11 mouse cellular contexts compared by ENCODE assay signal in genomic region chr13:84056998-84057397, GRCm38 (mm10).
DNase-seq lines count a peak whose midpoint lies in the region; ATAC-seq and TF ChIP-seq lines count a peak whose summit lies in the region.
"Had no signal": no experiment of that assay in that cellular context is flagged by ENCODE, and none has a peak within 500 bp of the region (broad histone marks: within the 10 kb centered on the region; RNA-seq: fewer than 3 reads in every experiment).

No protein-coding gene starts in this region.

- H3K36me3 ChIP-seq in forebrain, embryonic 11.5 days (ENCODE audit: control insufficient read depth, insufficient read depth, low read length) = no peaks in the 10 kb centered on the region
- H3K36me3 ChIP-seq in hindbrain, embryonic 15.5 days = no peaks in the 10 kb centered on the region
- H3K36me3 ChIP-seq in neural tube, embryonic 13.5 days = no peaks in the 10 kb centered on the region
- H3K36me3 ChIP-seq in thymus, adult 2 months (ENCODE audit: control insufficient read depth, insufficient read depth, low read length) = no peaks in the 10 kb centered on the region

- H3K27ac ChIP-seq in left cerebral cortex, adult 2 months = peak overlapping the region; percentile 16
- peak overlapping the region; percentile 79 for H3K27ac ChIP-seq in forebrain, embryonic 11.5 days (ENCODE audit: low read depth, low read length)
- H3K27ac ChIP-seq in hindbrain, embryonic 15.5 days (replicated peaks) = peak overlapping the region; percentile 78
- peak overlapping the region; percentile 94 for H3K27ac ChIP-seq in neural tube, embryonic 13.5 days (replicated peaks)
- H3K27ac ChIP-seq in thymus, adult 2 months (ENCODE audit: control insufficient read depth, insufficient read depth, low read length) = no peak overlapping the region

- TF ChIP-seq POLR2A in thymus, adult 2 months (IDR thresholded peaks at IDR 0.05; ENCODE audit: control insufficient read depth, extremely low read depth, insufficient read depth, low read length, poor library complexity) = no peak

- 0 out of 2 replicates have a peak, but pooled peaks have one; percentile 3 for ATAC-seq in forebrain, embryonic 11.5 days (replicated peaks; ENCODE audit: low FRiP score)
- peak; percentile 52; the same call in 1 of the 2 replicates for ATAC-seq in hindbrain, embryonic 15.5 days (ENCODE audit: low FRiP score, low read depth)
- peak; percentile 80 for ATAC-seq in neural tube, embryonic 13.5 days (ENCODE audit: low read depth)

- no peaks in the 10 kb centered on the region for H3K9me3 ChIP-seq in forebrain, embryonic 11.5 days (ENCODE audit: control insufficient read depth, low read length)
- no peaks in the 10 kb centered on the region for H3K9me3 ChIP-seq in hindbrain, embryonic 15.5 days
- no peaks in the 10 kb centered on the region for H3K9me3 ChIP-seq in neural tube, embryonic 13.5 days

- intact Hi-C loops in left cerebral cortex, adult 2 months (cut with DNase I) = loop anchor here (5.0 kb wide), 1 partner anchor 330 kb away; no protein-coding TSS in a partner anchor
- intact Hi-C loops in heart, postnatal 25 days (cut with DNase I) = no loop called here

- no peak overlapping the region for H3K4me2 ChIP-seq in forebrain, embryonic 11.5 days (ENCODE audit: low read depth, low read length, severe bottlenecking)
- peak overlapping the region; percentile 28 for H3K4me2 ChIP-seq in hindbrain, embryonic 15.5 days
- peak overlapping the region; percentile 36 for H3K4me2 ChIP-seq in neural tube, embryonic 13.5 days

- H3K4me1 ChIP-seq in forebrain, embryonic 11.5 days (replicated peaks; ENCODE audit: control insufficient read depth, insufficient read depth, low read length) = peaks cover 17% of the 10 kb centered on the region
- H3K4me1 ChIP-seq in hindbrain, embryonic 15.5 days (replicated peaks) = peaks cover 41% of the 10 kb centered on the region
- peaks cover 52% of the 10 kb centered on the region for H3K4me1 ChIP-seq in neural tube, embryonic 13.5 days (replicated peaks)
- H3K4me1 ChIP-seq in thymus, adult 2 months (replicated peaks; ENCODE audit: control insufficient read depth, insufficient read depth, low read length) = no peaks in the 10 kb centered on the region

- no peak for DNase-seq in left cerebral cortex, adult 2 months (ENCODE audit: extremely low spot score in 1 of 2, low spot score in 2 of 2)
- no peak for DNase-seq in left cerebral cortex, adult 9 months (ENCODE audit: low spot score in 2 of 2)
- DNase-seq in forebrain, embryonic 11.5 days (ENCODE audit: low spot score) = no peak
- no peak for DNase-seq in gastrocnemius, adult 8-10 months (ENCODE audit: low spot score in 2 of 2)
- DNase-seq in thymus, adult 2 months = no peak
- DNase-seq in heart, postnatal 25 days (ENCODE audit: low spot score) = no peak
- DNase-seq: adrenal gland, postnatal 25 days; lung, adult 2 months had no signal

- no peak for TF ChIP-seq CTCF in left cerebral cortex, adult 2 months (IDR thresholded peaks at IDR 0.05)
- TF ChIP-seq CTCF in thymus, adult 2 months (IDR thresholded peaks at IDR 0.05; ENCODE audit: borderline replicate concordance, control insufficient read depth, extremely low read depth, insufficient read depth, low read length, poor library complexity) = no peak

- peak overlapping the region; percentile 3; the same call in 1 of the 2 replicates for H3K9ac ChIP-seq in forebrain, embryonic 11.5 days (ENCODE audit: low read length)
- H3K9ac ChIP-seq in hindbrain, embryonic 15.5 days = no peak overlapping the region
- H3K9ac ChIP-seq in neural tube, embryonic 13.5 days = peak overlapping the region; percentile 57

- H3K4me3 ChIP-seq in left cerebral cortex, adult 2 months = no peak overlapping the region
- H3K4me3 ChIP-seq in forebrain, embryonic 11.5 days (ENCODE audit: low read depth, low read length) = no peak overlapping the region
- no peak overlapping the region for H3K4me3 ChIP-seq in hindbrain, embryonic 15.5 days
- peak overlapping the region; percentile 2; the same call in 1 of the 2 replicates for H3K4me3 ChIP-seq in neural tube, embryonic 13.5 days
- H3K4me3 ChIP-seq in thymus, adult 2 months (ENCODE audit: control insufficient read depth, insufficient read depth, low read length) = no peak overlapping the region

- no peaks in the 10 kb centered on the region for H3K27me3 ChIP-seq in forebrain, embryonic 11.5 days (ENCODE audit: control insufficient read depth, insufficient read depth, low read length)
- no peaks in the 10 kb centered on the region for H3K27me3 ChIP-seq in hindbrain, embryonic 15.5 days
- no peaks in the 10 kb centered on the region for H3K27me3 ChIP-seq in neural tube, embryonic 13.5 days
- H3K27me3 ChIP-seq in thymus, adult 2 months (ENCODE audit: control insufficient read depth, insufficient read depth, low read length) = no peaks in the 10 kb centered on the region
- H3K27me3 ChIP-seq: CH12.LX had no signal

- WGBS in forebrain, embryonic 11.5 days = 19% methylated on average over 5 of the region's 5 CpGs
- WGBS in hindbrain, embryonic 15.5 days = 16% methylated on average over 5 of the region's 5 CpGs
- WGBS in neural tube, embryonic 13.5 days = 16% methylated on average over 5 of the region's 5 CpGs
- WGBS in thymus, adult 2 months = 96% methylated on average over 5 of the region's 5 CpGs

Comparison
In these comparisons a context has a peak if more than half of its experiments do, and no peak if none do; other contexts are left out.
1. ATAC-seq: peak in every context shown above with its lines; median percentile 80 in neural tube, embryonic 13.5 days; 52 in hindbrain, embryonic 15.5 days; 3 in forebrain, embryonic 11.5 days.